Mouse (Mus musculus) forebrain, postnatal 0 days (tissue): ENCODE data around the gene Kcnq5. TPM values are rescaled to one million over a fixed set of nuclear protein-coding genes. Genes with fewer than 3 reads are reported as not detected.

Experiments
- ATAC-seq: fragments of 200-750 bp; cut with Nextera tagmentation; 2 replicates; pipeline ENCODE4 v1.8.0; 2017; ENCODE audit warnings: mild to moderate bottlenecking, moderate library complexity
- DNase-seq: peaks from one replicate; pipeline ENCODE4 v3.0.0-alpha.2; 2015
- H3K27ac ChIP-seq: fragments of 300-500 bp; sonication (generic); 2 replicates; pipeline ENCODE4 v1.5.1; 2014; ENCODE audit warnings: low read depth, mild to moderate bottlenecking, antibody characterized with exemption, low read length, moderate library complexity, mixed read lengths
- H3K27me3 ChIP-seq: fragments of 300-500 bp; sonication (generic); 2 replicates; pipeline ENCODE4 v1.6.1; 2014; ENCODE audit warnings: mild to moderate bottlenecking, low read length, mixed read lengths; ENCODE audit not compliant: insufficient read depth
- H3K36me3 ChIP-seq: fragments of 300-500 bp; sonication (generic); 2 replicates; pipeline ENCODE4 v1.6.1; 2014; ENCODE audit warnings: mild to moderate bottlenecking, moderate library complexity; ENCODE audit not compliant: insufficient read depth
- H3K4me1 ChIP-seq: fragments of 300-500 bp; sonication (generic); 2 replicates; pipeline ENCODE4 v1.6.1; 2014; ENCODE audit warnings: antibody characterized with exemption; ENCODE audit not compliant: insufficient read depth
- H3K4me2 ChIP-seq: fragments of 300-500 bp; sonication (generic); 2 replicates; pipeline ENCODE4 v1.6.1; 2014; ENCODE audit warnings: low read depth, mild to moderate bottlenecking, moderate library complexity
- H3K4me3 ChIP-seq: fragments of 300-500 bp; sonication (generic); 2 replicates; pipeline ENCODE4 v1.5.1; 2014; ENCODE audit warnings: low read depth, low read length, mixed read lengths
- H3K9ac ChIP-seq: fragments of 300-500 bp; sonication (generic); 2 replicates; pipeline ENCODE4 v1.6.1; 2014; ENCODE audit warnings: mild to moderate bottlenecking
- H3K9me3 ChIP-seq: fragments of 300-500 bp; sonication (generic); 2 replicates; pipeline ENCODE4 v1.6.1; 2016; ENCODE audit warnings: low read length
- CTCF ChIP-seq: sonication (generic); IDR thresholded peaks from 2 replicates; pipeline ENCODE4 v1.5.1; 2016; ENCODE audit warnings: antibody characterized with exemption, control low read depth, low read depth
- WGBS: fragments of 180-500 bp; shearing (Covaris S2); extraction: QIAGEN DNeasy Blood & Tissue Kit; methylation state at CpG from one replicate; pipeline ENCODE4 v1.1.7; 2014; 5-methylcytosine and 5-hydroxymethylcytosine counted together
- polyA plus RNA-seq: library from polyadenylated mRNA; unstranded; fragments of >200 nt; fragmentation: Nextera tagmentation; extraction: Ambion mirVana; gene quantifications from 2 replicates; pipeline ENCODE4 v1.2.1, GENCODE M21; 2015
- total RNA-seq: library from RNA; depleted of rRNA; stranded (reverse); fragments of >200 nt; gene quantifications from 2 replicates; pipeline ENCODE4 v1.2.3, GENCODE M21; 2014

The Kcnq5 gene
- total and polyA plus RNA-seq, 2 experiments from 2014 or later: 3.4 to 17.7 TPM

GRCm38 (mm10) chr1:21922578-21923292, 39.0 kb downstream of the Kcnq5 start:
- H3K9me3 ChIP-seq: no peaks in the 10 kb centered on the region
- no peak for TF ChIP-seq CTCF
- DNase-seq: peak; percentile 47
- peak overlapping the region; percentile 22; the same call in 1 of the 2 replicates for H3K27ac ChIP-seq
- H3K4me3 ChIP-seq: no peak overlapping the region
- no peaks in the 10 kb centered on the region for H3K36me3 ChIP-seq
- H3K4me2 ChIP-seq: no peak overlapping the region
- H3K27me3 ChIP-seq: no peaks in the 10 kb centered on the region
- no peak overlapping the region for H3K9ac ChIP-seq
- H3K4me1 ChIP-seq: no peaks in the 10 kb centered on the region
- peak; percentile 85 for ATAC-seq
- WGBS: 63% methylated on average over 8 of the region's 8 CpGs

GRCm38 (mm10) chr1:21919276-21919675, 42.5 kb downstream of the Kcnq5 start:
- H3K9ac ChIP-seq: no peak overlapping the region
- H3K4me2 ChIP-seq: no peak overlapping the region
- H3K4me1 ChIP-seq: no peaks in the 10 kb centered on the region
- DNase-seq (no peak), ATAC-seq (no peak)
- no peak for TF ChIP-seq CTCF
- WGBS: 57% methylated on average over 6 of the region's 6 CpGs
- H3K36me3 ChIP-seq: no peaks in the 10 kb centered on the region
- no peak overlapping the region for H3K4me3 ChIP-seq
- no peaks in the 10 kb centered on the region for H3K27me3 ChIP-seq
- H3K9me3 ChIP-seq: no peaks in the 10 kb centered on the region
- no peak overlapping the region for H3K27ac ChIP-seq

- ATAC-seq (no peak), DNase-seq (no peak)
- H3K9ac ChIP-seq: no peak overlapping the region
- no peaks in the 10 kb centered on the region for H3K27me3 ChIP-seq
- no peak for TF ChIP-seq CTCF
- no peak overlapping the region for H3K4me3 ChIP-seq
- H3K4me2 ChIP-seq: no peak overlapping the region
- 83% methylated on average over 5 of the region's 5 CpGs for WGBS
- no peaks in the 10 kb centered on the region for H3K4me1 ChIP-seq
- no peak overlapping the region for H3K27ac ChIP-seq
- H3K36me3 ChIP-seq: no peaks in the 10 kb centered on the region
- no peaks in the 10 kb centered on the region for H3K9me3 ChIP-seq
Measured at GRCm38 (mm10) chr1:21896067-21896719, 65.5 kb downstream of the Kcnq5 start.

- H3K27ac ChIP-seq: no peak overlapping the region
- TF ChIP-seq CTCF: no peak
- ATAC-seq (no peak), DNase-seq (no peak)
- no peak overlapping the region for H3K9ac ChIP-seq
- no peak overlapping the region for H3K4me2 ChIP-seq
- no peaks in the 10 kb centered on the region for H3K27me3 ChIP-seq
- no peak overlapping the region for H3K4me3 ChIP-seq
- H3K36me3 ChIP-seq: no peaks in the 10 kb centered on the region
- WGBS: 49% methylated on average over 3 of the region's 3 CpGs
- H3K4me1 ChIP-seq: no peaks in the 10 kb centered on the region
- H3K9me3 ChIP-seq: 0 out of 2 replicates have a peak, but pooled peaks cover 3% of the 10 kb centered on the region
Measured at GRCm38 (mm10) chr1:21883747-21884146, 78.0 kb downstream of the Kcnq5 start.

GRCm38 (mm10) chr1:21870889-21871288, 90.9 kb downstream of the Kcnq5 start:
- Histone ChIP-seq H3K4me2 (no peak overlapping the region), H3K9ac (no peak overlapping the region), H3K27me3 (no peaks in the 10 kb centered on the region), H3K9me3 (no peaks in the 10 kb centered on the region), H3K27ac (no peak overlapping the region), H3K4me3 (no peak overlapping the region), H3K36me3 (no peaks in the 10 kb centered on the region), H3K4me1 (no peaks in the 10 kb centered on the region)
- TF ChIP-seq CTCF: no peak
- 58% methylated on average over 4 of the region's 4 CpGs for WGBS
- no peak for DNase-seq
- no peak for ATAC-seq

- Histone ChIP-seq H3K4me3 (no peak overlapping the region), H3K27me3 (no peaks in the 10 kb centered on the region), H3K9me3 (no peaks in the 10 kb centered on the region), H3K36me3 (no peaks in the 10 kb centered on the region), H3K4me2 (no peak overlapping the region), H3K27ac (no peak overlapping the region), H3K9ac (no peak overlapping the region), H3K4me1 (no peaks in the 10 kb centered on the region)
- DNase-seq: peak; percentile 38
- ATAC-seq: peak; percentile 78
- 60% methylated on average over 1 of the region's 1 CpGs for WGBS
- no peak for TF ChIP-seq CTCF
Measured at GRCm38 (mm10) chr1:21868484-21868883, 93.3 kb downstream of the Kcnq5 start.

- no peaks in the 10 kb centered on the region for H3K36me3 ChIP-seq
- no peaks in the 10 kb centered on the region for H3K4me1 ChIP-seq
- ATAC-seq (no peak), DNase-seq (no peak)
- 70% methylated on average over 3 of the region's 3 CpGs for WGBS
- H3K4me2 ChIP-seq: no peak overlapping the region
- H3K27ac ChIP-seq: no peak overlapping the region
- H3K9me3 ChIP-seq: no peaks in the 10 kb centered on the region
- H3K27me3 ChIP-seq: no peaks in the 10 kb centered on the region
- no peak overlapping the region for H3K4me3 ChIP-seq
- no peak for TF ChIP-seq CTCF
- no peak overlapping the region for H3K9ac ChIP-seq
Measured at GRCm38 (mm10) chr1:21856399-21856798, 105.3 kb downstream of the Kcnq5 start.
